Mouse (Mus musculus) v-Abl transformed pro-B cells (cell line): ENCODE results near the gene Gm6096.

Experiments
- in situ Hi-C, 2 experiments: fragments of 400-800 bp; cut with MboI; formaldehyde crosslinking; loops; one replicate each; pipeline ENCODE4 v1.15.1; 2025; ENCODE audit not compliant: unreplicated experiment in 2 of 2

Gene Gm6096

GRCm38 (mm10) chr7:34250738-34251137, at the start of gene Gm6096:
Gm6096 (plus strand) TSS chr7:34251038.
- in situ Hi-C loops = loop anchor here (5.0 to 25.0 kb wide), 4 partner anchors 57 to 787 kb away; partner anchors contain the start of gene Kctd15 (in 2 of the 2)

GRCm38 (mm10) chr7:34202147-34202546, 48.7 kb upstream of the Gm6096 start:
- in situ Hi-C loops = loop anchor here in 1 of 2 experiments (5.0 kb wide), 1 partner anchor 405 kb away; no protein-coding TSS in a partner anchor

DNA sequence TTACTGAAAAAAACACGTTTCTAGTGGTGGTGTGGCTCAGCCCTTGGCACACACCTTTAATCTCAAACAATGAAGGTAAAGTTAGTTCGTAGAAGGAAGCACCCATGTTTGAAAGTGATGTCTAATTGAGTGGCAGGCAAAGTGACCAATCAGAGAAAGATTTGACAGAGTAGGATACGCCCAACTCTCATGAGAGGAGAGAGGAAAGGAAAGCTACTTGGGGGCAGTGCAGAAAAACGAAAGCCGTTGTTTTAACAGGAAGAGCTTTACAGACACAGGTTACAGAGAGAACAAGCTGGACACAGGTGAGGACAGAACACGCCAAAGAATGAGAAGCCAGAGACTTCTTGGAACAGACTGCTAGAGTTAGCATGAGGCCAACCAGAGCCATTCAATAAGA, 44.5 kb upstream of the Gm6096 start:
- in situ Hi-C loops = no loop called here

DNA sequence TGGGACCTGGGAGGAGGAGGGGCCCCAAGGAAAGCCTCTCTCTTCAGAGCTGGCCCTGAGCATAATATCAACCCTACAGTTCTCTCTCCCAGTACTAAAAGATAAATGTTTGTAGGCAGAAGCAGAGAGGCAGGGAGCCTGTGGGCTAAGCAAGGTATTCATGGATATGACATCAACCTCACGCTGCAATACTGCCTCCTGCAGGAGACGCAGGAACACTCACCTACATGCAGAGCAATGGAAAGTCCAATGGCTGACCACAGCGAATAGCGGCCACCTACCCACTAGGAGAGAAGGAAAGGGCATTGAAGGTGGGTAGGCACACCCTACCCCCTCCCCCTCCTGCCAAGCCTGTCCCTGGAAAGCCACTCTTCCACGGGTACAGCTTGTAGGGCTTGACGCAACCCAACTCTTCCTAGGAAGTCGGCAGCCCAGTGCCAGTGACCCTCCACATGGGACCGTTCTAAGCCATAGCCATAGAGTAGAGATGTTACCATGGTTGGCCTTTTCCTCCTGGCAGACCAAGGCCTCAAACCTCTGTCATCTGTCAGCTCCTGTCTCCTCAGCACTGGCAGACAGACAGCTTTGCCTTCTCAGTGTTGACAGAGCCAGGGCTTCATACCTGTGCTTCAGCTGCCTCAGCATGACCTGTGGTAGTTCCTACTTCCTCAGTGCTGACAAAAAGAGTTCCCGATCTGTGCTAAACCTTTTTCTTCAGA, 42.7 kb upstream of the Gm6096 start:
- in situ Hi-C loops = no loop called here

- in situ Hi-C loops = no loop called here
Observed at GRCm38 (mm10) chr7:34213281-34213680, 37.6 kb upstream of the Gm6096 start.

DNA sequence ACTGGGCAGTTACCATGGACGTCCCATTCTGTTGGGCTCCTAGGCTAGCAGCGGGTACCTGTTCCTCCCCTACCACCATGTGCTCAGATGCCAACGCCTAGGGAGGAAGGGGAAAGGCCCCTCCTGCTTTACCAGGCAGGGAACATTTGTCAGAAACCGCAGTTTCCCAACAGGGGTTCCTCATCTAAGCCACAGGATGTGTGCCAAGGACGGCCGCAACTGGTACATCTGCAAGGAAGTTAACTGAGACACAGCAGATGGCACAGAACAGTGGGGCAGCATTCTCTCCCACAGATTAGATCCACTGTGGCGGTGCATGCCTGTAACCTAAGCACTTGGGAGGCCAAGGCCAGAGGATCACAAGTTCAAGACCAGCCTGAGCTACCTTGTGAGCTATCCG, 36.2 kb upstream of the Gm6096 start:
- in situ Hi-C loops = no loop called here

DNA sequence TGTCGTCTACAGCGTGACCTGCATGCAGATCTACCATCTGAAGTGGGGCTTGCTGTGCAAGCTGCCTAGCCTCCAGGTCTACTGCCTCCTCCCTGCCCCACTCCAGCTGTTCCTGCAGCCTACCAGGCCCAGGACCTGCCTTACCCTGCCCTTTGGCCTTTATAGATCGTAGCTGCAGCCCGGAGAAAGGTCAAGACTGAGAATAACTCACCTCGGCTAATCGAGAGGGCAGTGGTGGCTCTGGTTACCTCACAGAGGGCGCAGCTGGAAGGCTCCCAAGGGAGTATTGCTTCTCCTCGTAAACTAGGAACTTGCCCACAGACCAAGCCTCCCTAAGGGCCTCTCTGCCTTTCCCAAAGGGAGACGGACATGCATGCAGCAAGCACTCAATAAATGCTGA, 35.4 kb upstream of the Gm6096 start:
- in situ Hi-C loops = no loop called here

GRCm38 (mm10) chr7:34216474-34216873, 34.4 kb upstream of the Gm6096 start:
- in situ Hi-C loops = no loop called here

- in situ Hi-C loops = no loop called here
Observed at GRCm38 (mm10) chr7:34218496-34218895, 32.3 kb upstream of the Gm6096 start.

DNA sequence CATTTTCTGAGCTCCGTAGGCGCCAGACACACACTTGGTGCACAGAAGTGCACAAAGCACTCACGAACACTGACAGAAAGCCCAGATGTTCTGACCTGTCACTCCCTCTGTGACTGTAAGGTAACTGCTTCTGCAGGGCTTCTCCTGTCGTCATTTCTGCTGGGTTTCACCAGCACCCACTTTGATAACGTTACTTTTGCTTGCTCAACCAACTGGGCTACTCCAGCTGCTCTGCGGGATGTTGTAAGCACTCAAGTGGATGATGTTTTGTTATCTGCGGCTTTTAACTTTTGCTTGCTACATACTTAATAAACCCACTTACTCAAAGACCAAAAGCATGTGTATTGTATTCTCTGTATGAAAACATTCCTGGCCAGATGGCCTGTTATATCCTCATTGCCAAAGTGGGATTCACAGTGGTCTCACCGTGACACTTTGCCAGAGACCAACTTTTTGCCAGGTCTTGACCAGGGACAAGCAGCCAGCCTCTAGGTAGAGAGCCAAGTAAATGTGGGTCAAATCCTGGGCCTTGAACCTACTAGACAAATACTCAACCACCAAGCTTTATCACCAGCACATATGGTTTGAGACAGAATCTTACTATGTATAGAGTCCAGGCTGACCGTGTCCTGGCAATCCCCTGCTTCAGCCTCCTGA, 29.1 kb upstream of the Gm6096 start:
- in situ Hi-C loops = no loop called here

- in situ Hi-C loops = no loop called here
Observed at GRCm38 (mm10) chr7:34222340-34222739, 28.5 kb upstream of the Gm6096 start.

GRCm38 (mm10) chr7:34224308-34224707, 26.5 kb upstream of the Gm6096 start:
- in situ Hi-C loops = no loop called here

- in situ Hi-C loops = loop anchor here in 1 of 2 experiments (25.0 kb wide), 1 partner anchor 1361 kb away; the partner anchor contains the start of genes Ankrd27 and Rgs9bp
Observed at GRCm38 (mm10) chr7:34226086-34226485, 24.8 kb upstream of the Gm6096 start.

DNA sequence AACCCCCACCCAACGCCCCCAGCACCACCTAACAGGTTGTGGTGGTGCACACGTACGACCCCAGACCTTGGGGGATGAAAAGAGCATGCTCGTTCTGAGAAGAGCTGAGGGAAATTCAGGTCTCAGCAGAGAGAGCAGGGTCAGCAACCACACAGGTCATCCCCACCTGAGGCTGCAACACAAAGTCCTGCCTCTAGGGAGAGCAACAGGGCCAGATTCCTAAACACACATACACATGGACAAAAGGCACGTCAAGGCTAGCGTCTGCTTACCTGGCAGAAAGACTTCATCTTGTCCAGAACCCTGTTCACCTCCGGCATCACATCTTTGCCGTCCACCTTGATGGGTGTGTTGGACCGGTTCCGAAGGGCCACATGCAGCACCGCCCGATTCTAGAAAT, 24.0 kb upstream of the Gm6096 start:
- in situ Hi-C loops = loop anchor here in 1 of 2 experiments (25.0 kb wide), 1 partner anchor 1360 kb away; the partner anchor contains the start of genes Ankrd27 and Rgs9bp

DNA sequence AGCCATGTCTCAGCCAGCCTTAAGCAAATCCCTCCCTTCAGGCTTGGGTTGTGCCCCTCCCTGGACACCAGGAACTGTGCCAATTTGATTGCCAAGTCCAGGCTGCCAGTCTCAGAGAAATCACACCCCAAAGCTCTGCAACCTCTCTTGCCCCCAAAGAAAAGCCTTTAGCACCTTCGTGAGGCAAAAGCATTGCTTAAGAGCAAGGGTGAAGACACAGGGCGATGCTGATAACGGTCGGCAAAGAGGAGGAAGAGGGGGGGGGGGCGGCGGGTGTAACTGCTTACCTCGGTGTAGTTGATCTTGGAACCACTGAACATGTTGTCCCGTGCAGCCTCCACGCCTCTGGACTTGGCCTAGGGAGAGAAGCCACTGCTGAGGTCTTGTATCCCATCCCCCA, 22.2 kb upstream of the Gm6096 start:
- in situ Hi-C loops = loop anchor here in 1 of 2 experiments (25.0 kb wide), 1 partner anchor 1359 kb away; the partner anchor contains the start of genes Ankrd27 and Rgs9bp

- in situ Hi-C loops = loop anchor here in 1 of 2 experiments (25.0 kb wide), 1 partner anchor 1358 kb away; the partner anchor contains the start of genes Ankrd27 and Rgs9bp
Observed at GRCm38 (mm10) chr7:34229153-34229552, 21.7 kb upstream of the Gm6096 start.

DNA sequence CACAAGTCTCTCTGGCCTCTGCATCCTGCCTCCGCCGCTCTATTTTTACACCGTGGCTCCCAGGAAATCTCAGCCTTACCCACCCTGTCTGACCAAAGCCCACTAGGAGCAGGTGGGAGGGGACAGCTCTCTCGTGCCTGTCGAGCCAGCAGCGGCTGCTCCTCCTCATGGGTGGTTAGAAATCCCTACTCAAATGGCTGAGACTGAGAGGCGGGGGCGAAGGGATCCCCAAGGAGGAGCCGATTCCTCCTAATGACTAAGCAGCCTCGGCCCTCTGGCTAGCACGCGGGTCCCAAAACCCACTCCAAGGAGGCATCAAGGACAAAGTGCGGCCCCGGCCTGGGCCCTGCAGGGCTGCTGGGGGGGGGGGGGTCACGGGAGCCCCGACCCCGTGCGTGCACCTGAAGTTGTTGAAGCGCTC, 21.1 kb upstream of the Gm6096 start:
- in situ Hi-C loops = loop anchor here (10.0 to 25.0 kb wide), 2 partner anchors 1358 to 1575 kb away; partner anchors contain the start of genes Ankrd27 (in 1 of the 2), Rgs9bp (in 1 of the 2) and Zfp507 (in 1 of the 2)

- in situ Hi-C loops = loop anchor here (10.0 to 25.0 kb wide), 2 partner anchors 1357 to 1575 kb away; partner anchors contain the start of genes Ankrd27 (in 1 of the 2), Rgs9bp (in 1 of the 2) and Zfp507 (in 1 of the 2)
Observed at GRCm38 (mm10) chr7:34230116-34230515, 20.7 kb upstream of the Gm6096 start, which contains the start of gene Gpi1. Gpi1 (minus strand) TSS chr7:34230336.

- in situ Hi-C loops = loop anchor here (10.0 to 25.0 kb wide), 2 partner anchors 1354 to 1572 kb away; partner anchors contain the start of genes Ankrd27 (in 1 of the 2), Rgs9bp (in 1 of the 2) and Zfp507 (in 1 of the 2)
Observed at GRCm38 (mm10) chr7:34232785-34233725, 17.8 kb upstream of the Gm6096 start.
